Mouse (Mus musculus): ENCODE results near the gene Mamdc4.

Gene Mamdc4

GRCm38 (mm10) chr2:25574579-25575431 is at the start of gene Mamdc4, which contains the start of gene Phpt1:
Gene Mamdc4, minus strand, starts transcription at chr2:25574845.
Gene Phpt1, minus strand, starts transcription at chr2:25575224.
- DNase-seq (ENCODE audit: low spot score) = peak; percentile 93

DNA sequence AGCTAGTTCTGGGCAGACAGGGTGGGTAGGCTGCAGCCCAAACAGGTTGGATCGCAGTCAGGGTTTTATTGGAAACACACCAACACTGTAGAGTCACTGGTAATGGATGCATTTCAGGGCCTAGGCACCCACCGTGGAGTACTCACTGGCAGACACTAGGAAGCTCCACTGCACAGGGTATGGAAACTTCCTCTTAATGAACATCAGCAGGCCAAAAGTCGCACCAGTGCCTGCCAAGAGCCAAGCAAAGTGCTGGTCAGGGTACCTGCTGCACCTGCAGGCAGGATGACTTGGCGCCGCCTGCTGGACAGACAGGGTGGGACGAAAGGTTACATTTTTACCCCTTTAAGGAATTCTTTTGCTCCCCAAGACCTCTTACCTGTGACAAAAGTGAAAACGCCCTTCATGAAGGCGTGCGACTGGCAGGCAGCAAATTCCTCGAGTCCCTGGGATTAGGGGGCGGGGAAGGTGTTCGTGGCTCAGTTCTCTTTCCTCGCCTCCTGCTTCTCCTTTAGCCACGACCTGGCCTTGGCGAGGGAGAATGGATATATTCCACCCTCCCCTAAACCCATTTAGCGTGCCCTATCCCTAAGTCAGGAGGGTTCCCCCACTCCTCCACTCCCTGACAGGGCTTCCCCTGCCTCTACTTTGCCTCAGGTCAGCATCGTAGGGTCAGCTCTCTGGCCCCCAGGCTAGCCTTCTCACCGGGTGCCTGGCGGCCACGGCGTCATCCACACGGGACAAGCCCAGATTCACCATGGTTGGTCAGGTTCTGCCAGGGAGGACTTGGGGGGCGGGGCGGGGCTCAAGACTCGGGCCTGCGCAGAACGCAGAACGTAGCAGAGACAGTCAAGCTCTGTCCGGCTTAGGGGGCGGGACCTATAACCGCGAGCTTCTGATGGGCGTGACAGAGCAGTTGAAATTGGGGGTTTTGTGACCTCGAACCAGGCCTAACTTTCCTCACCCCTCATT is 46.9 kb upstream of the Mamdc4 start, which contains the start of gene Tmem141:
Gene Tmem141, minus strand, starts transcription at position 777 of the 972 bp plus-strand sequence.
- peak; percentile 56 for DNase-seq (ENCODE audit: low spot score)

- DNase-seq (ENCODE audit: low spot score) = no peak
These were observed 46.2 kb upstream of the Mamdc4 start for GRCm38 (mm10) chr2:25620852-25621228.

- DNase-seq (ENCODE audit: low spot score) = no peak
These were observed 45.7 kb upstream of the Mamdc4 start for GRCm38 (mm10) chr2:25620386-25620785.

GRCm38 (mm10) chr2:25617578-25617977 is 42.9 kb upstream of the Mamdc4 start, which contains the start of gene Ccdc183:
Gene Ccdc183, minus strand, starts transcription at chr2:25617678.
- no peak for DNase-seq (ENCODE audit: low spot score)

GRCm38 (mm10) chr2:25616398-25616797 is 41.8 kb upstream of the Mamdc4 start:
- no peak for DNase-seq (ENCODE audit: low spot score)

- DNase-seq (ENCODE audit: low spot score) = no peak
These were observed 34.0 kb upstream of the Mamdc4 start for GRCm38 (mm10) chr2:25608671-25609070.

DNA sequence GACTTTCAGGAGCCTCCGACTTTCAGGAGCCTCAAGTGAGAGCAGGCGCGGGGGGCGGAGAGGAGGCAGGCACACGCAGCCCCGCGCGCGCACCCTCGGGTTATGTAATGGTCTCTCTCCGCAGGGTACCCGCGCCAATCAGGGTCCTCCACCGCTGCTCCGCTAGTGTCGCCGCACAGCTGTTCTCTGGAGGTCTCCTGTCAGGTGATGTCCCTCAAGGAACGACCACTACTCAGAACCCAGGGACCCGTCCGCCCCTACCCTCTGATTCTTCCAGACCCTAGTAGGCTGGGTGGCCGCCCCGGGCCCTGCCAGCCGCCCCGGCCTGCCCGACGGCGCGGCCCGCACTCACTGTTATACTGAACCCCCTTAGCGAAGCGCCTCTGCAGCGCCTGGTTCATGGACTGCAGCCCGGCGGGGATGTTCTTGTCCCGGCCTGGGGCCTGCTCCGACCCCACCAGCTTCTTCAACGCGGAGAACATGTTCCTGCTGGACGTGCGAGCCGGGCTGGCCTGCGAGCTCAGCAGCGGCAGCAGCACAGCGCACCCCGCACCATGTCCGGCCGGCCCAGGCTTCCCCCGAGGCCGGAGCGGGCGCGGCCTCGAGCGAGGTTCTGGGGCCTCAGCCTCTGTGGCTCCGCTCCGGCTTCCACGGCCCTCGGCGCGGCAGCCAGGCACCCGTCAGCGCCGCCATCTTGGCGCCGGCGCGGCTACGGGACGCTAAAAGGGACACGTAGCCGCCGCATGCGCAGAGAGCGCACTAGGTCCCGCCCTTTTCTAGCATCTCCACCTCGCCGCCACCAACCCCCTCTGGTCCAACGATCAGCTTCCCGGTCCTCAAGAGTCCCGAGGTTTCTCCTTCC is 33.3 kb upstream of the Mamdc4 start, which contains the start of gene Rabl6:
Gene Rabl6, minus strand, starts transcription at position 761 of the 862 bp plus-strand sequence.
- DNase-seq (ENCODE audit: low spot score) = peak; percentile 82

GRCm38 (mm10) chr2:25602526-25602925 is 27.9 kb upstream of the Mamdc4 start:
- no peak for DNase-seq (ENCODE audit: low spot score)

- no peak for DNase-seq (ENCODE audit: low spot score)
These were observed 25.4 kb upstream of the Mamdc4 start for GRCm38 (mm10) chr2:25600037-25600436.

- DNase-seq (ENCODE audit: low spot score) = no peak
These were observed 24.1 kb upstream of the Mamdc4 start for GRCm38 (mm10) chr2:25598749-25599148.

DNA sequence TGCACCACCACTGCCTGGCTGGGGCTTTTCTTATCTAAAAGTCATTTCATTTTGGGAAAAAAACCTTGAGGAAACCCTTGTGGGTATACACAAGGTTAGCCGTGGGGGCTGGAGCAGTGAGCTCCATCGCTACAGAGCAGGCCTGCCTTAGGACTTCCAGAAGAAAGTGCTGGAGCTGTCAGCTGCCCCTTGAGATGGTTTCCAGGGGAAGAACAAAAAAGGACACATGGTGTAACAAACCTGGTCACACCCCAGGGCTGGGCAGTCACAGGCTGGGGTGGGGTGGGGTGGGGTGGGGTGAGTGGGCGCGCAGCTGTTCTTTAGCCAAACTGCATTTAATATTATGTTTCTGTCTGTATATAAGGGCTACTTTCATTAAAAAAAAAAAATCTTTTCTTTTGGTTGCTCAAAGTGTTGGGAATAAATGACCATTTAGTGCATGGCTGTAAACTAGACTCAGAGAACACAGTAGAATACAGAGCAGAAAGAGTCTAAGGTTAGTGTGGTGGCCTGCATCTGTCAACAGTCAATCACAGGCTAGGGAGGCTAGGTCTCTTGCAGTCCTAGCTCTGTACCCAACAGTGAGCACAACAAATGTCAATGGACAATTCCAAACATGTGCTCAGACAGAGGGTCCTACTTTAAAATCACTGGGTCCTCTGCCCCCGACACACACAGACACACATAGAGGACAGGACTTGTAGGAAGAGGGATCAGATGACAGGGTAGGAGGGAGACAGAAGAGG is 22.3 kb upstream of the Mamdc4 start:
- no peak for DNase-seq (ENCODE audit: low spot score)

DNA sequence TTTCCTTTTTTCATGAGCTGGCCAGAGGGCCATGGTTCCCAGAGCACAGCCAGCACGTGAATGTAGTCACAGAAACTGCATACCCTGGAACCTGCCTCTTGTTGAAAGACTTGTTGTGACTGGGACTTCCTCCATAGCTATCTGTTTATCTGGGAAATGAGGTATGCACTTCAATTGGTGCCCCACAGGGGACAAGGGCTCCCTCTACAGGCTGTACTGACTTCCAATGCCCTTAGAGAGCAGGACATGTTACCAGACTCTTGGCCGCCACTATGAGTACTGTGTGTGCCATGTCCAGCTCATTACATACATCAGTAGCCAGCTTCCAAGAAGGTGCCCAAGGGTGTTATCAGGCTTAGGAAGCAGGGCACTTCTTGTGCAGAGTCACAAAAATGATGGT is 17.2 kb upstream of the Mamdc4 start:
- DNase-seq (ENCODE audit: low spot score) = peak; percentile 41

DNA sequence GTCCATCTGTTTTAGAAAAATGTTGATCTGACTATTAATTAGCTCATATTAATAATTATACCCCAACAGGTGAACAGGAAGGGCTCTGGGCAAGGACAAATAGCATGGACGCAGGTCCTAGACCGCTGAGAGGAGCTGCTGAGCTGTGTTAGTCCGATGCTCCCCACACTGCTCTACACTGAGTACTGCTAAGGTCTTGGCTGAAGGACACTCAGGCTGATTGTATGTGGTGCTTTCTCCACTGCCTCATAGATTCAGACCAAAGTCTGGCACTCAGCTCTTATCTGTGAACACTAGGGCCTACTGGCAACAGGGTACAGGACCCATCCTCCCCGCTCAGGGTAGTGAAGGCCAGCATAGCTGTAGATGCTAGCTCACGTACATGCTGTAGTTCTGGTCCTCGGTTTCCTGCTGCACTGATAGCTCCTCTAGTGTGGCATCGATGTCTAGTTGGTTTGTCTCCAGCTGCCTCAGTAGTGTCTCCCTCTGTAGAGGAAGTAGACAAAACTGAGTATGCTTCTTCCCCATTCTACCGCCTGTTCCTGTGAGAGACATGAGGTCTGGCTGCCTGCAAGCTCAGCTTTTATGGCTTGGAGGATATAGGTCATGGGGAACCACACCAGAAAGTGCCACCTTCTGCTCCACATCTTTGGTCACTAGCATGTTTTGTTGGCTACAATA is 13.7 kb upstream of the Mamdc4 start:
- DNase-seq (ENCODE audit: low spot score) = no peak

GRCm38 (mm10) chr2:25587290-25587689 is 12.6 kb upstream of the Mamdc4 start:
- DNase-seq (ENCODE audit: low spot score) = no peak

DNA sequence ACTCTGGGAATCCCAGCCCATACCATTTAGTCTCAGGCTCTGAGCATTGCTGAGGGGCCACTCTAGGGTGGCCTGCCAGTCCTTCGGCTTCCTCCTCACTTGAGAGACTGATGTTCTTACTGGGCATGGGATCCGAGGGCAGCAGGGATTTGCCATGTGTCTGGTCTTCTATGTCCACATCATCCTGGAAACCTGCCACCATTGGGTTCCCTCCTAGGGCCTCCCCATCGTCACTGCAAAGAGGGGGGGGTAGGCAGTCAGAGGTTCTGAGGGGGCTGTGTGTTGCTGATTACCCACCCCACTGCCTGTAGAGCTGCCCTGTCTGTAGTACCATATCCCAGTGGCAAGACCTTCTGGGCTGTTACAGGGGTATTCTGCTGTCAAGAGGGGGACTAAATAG is 11.0 kb upstream of the Mamdc4 start:
- DNase-seq (ENCODE audit: low spot score) = no peak

- DNase-seq (ENCODE audit: low spot score) = no peak
These were observed 10.2 kb upstream of the Mamdc4 start for GRCm38 (mm10) chr2:25584856-25585255.

GRCm38 (mm10) chr2:25584152-25584551 is 9.5 kb upstream of the Mamdc4 start:
- DNase-seq (ENCODE audit: low spot score) = no peak

DNA sequence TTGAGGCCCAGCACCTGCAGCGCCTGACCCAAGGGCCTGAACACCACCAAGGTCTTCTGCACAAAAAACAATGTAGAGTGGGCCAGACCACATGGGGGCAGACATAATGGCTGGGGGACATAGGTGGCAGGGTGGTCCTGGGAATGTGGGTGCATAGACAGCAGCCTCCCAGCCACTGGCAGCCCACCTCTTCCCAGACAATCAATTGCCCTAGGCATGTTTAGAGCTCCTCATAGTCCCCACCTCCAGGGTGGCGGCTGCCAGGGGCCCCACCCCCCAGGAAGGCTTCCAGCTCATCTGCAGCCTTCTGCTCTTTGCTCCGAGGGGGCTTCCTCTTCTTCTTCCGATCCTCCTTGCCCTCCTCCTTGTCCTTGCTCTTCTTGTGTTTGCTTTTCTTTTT is 8.9 kb upstream of the Mamdc4 start:
- no peak for DNase-seq (ENCODE audit: low spot score)

- DNase-seq (ENCODE audit: low spot score) = no peak
These were observed 8.5 kb upstream of the Mamdc4 start for GRCm38 (mm10) chr2:25583120-25583481.

All from c-Kit-positive CD71-positive TER-119-positive erythroid progenitor cells, embryonic 14.5 days (primary cell).